Mouse (Mus musculus) limb, embryonic 12.5 days (tissue): Measurements from ENCODE around the gene Padi2. TPM values are rescaled to one million over a fixed set of nuclear protein-coding genes. Genes with fewer than 3 reads are reported as not detected.

ENCODE experiments used
- ATAC-seq: fragments of 200-750 bp; cut with Nextera tagmentation; 2 replicates; pipeline ENCODE4 v1.8.0; 2017; ENCODE audit warnings: low read depth, moderate TSS enrichment; ENCODE audit not compliant: insufficient number of reproducible peaks, insufficient read depth, low FRiP score, low TSS enrichment
- H3K27ac ChIP-seq: fragments of 300-500 bp; sonication (generic); 2 replicates; pipeline ENCODE4 v1.5.1; 2016; ENCODE audit warnings: mild to moderate bottlenecking, moderate library complexity
- H3K27me3 ChIP-seq: fragments of 300-500 bp; sonication (generic); 2 replicates; pipeline ENCODE4 v1.6.1; 2016; ENCODE audit warnings: mild to moderate bottlenecking, moderate library complexity
- H3K36me3 ChIP-seq: fragments of 300-500 bp; sonication (generic); 2 replicates; pipeline ENCODE4 v1.6.1; 2016; ENCODE audit warnings: mild to moderate bottlenecking, moderate library complexity
- H3K4me1 ChIP-seq: fragments of 300-500 bp; sonication (generic); replicated peaks from 2 replicates; pipeline ENCODE4 v1.6.1; 2016
- H3K4me2 ChIP-seq: fragments of 300-500 bp; sonication (generic); 2 replicates; pipeline ENCODE4 v1.6.1; 2016; ENCODE audit warnings: mild to moderate bottlenecking, moderate library complexity
- H3K4me3 ChIP-seq: fragments of 300-500 bp; sonication (generic); replicated peaks from 2 replicates; pipeline ENCODE4 v1.5.1; 2016; ENCODE audit warnings: mild to moderate bottlenecking
- H3K9ac ChIP-seq: fragments of 300-500 bp; sonication (generic); replicated peaks from 2 replicates; pipeline ENCODE4 v1.6.1; 2016; ENCODE audit warnings: mild to moderate bottlenecking, moderate library complexity
- H3K9me3 ChIP-seq: fragments of 300-500 bp; sonication (generic); 2 replicates; pipeline ENCODE4 v1.6.1; 2016; ENCODE audit warnings: mild to moderate bottlenecking, moderate library complexity
- WGBS: fragments of 180-500 bp; shearing (Covaris S2); methylation state at CpG from one replicate; pipeline ENCODE4 v1.1.7; 2016; 5-methylcytosine and 5-hydroxymethylcytosine counted together
- polyA plus RNA-seq: library from polyadenylated mRNA; unstranded; fragments of >200 nt; fragmentation: Nextera tagmentation; extraction: Ambion mirVana; gene quantifications from 2 replicates; pipeline ENCODE4 v1.2.1, GENCODE M21; 2016

The Padi2 gene
- 1.2 and 1.3 TPM in 2 replicates for polyA plus RNA-seq

DNA sequence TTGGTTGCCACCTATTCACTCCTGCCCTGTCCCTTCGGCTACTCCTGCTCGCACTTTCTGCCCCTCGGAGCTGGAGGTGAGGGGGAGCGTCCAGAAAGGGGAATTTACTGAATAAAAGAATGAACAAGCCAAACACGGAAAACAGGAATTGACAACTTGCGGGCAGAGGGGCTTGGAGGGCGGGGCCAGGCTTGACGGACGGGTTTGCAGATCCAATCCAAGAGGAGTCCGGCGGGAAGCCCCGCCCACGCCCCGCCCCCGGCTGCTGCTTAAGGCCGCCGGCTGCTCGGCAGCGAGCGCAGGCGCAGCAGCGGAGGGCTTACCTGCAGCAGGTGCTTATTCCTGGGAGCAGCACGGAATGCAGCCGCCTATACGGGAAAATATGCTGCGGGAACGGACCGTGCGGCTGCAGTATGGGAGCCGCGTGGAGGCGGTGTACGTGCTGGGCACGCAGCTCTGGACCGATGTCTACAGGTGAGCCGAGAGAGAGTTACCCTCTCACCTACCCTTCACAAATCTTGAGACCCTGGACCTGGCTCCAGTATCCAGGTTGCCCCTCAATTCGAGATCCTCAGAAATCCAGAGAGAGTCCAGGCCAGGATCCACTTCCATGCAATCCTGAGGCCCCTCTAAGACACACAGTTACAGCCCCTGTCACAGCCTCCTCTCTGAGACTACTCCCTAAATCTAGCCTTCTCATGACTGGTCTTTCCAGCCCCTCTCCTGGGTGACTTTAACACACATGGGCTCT is at the start of gene Padi2:
Gene Padi2, plus strand, starts transcription at position 269 of the 751 bp plus-strand sequence.
- peak within 1 kb of the TSS; percentile 30 for H3K4me3 ChIP-seq
- peaks cover 74% of the 10 kb centered on the region for H3K27me3 ChIP-seq
- H3K36me3 ChIP-seq = no peaks in the 10 kb centered on the region
- no peak within 1 kb of the TSS for H3K9ac ChIP-seq
- WGBS = 3% methylated on average over 37 of the region's 37 CpGs
- H3K4me1 ChIP-seq = peaks cover 25% of the 10 kb centered on the region
- H3K4me2 ChIP-seq = peak within 1 kb of the TSS; percentile 60
- no peak within 1 kb of the TSS for H3K27ac ChIP-seq
- no peaks in the 10 kb centered on the region for H3K9me3 ChIP-seq
- ATAC-seq = peak; percentile 11; the same call in 1 of the 2 replicates

DNA sequence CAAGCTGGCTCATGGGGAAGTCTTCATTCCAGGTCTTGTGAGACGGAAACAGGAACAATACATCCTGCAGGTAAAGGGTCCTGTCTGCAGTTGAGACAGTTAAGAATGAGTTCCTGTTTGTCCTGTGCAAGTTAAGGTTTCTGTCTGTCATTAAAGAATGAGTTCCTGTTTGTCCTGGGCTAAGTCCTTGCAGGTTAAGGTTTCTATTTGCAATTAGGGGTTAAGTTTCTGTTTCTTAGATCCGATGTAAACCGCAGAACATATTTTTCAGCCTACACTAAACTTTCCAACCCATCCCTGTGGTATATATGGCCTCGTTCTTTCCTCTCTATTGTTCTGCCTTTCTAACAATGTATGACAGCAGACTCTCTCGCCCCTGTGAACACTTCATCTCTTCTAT is 49.1 kb upstream of the Padi2 start:
- no peaks in the 10 kb centered on the region; the same call in 1 of the 2 replicates for H3K4me1 ChIP-seq
- no peaks in the 10 kb centered on the region for H3K9me3 ChIP-seq
- H3K9ac ChIP-seq = no peak overlapping the region
- H3K27me3 ChIP-seq = peaks cover 12% of the 10 kb centered on the region
- WGBS = 84% methylated on average over 5 of the region's 5 CpGs
- no peak overlapping the region for H3K27ac ChIP-seq
- no peak for ATAC-seq
- no peak overlapping the region for H3K4me3 ChIP-seq
- H3K36me3 ChIP-seq = no peaks in the 10 kb centered on the region
- no peak overlapping the region for H3K4me2 ChIP-seq

DNA sequence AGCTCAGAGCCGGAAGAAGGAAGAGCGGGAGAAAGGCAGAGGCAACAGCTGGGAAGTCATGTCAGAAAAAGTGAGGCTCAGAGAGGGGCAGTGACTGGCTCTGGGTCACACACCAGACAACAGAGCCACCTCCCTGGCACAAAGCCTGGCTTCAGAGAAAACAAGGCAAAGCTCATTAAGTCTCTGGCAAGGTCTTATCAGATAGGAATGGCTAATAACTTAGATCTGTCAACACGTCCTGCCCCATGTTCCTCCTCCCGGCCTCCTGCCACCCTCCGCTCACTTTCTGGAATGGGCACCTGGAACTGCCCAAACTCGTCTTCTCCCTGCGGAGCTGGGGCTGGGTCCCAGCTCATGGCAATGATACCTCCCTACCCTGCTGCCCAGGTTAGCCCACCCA is 48.3 kb upstream of the Padi2 start:
- no peak for ATAC-seq
- Histone ChIP-seq H3K27ac (no peak overlapping the region), H3K36me3 (no peaks in the 10 kb centered on the region), H3K27me3 (peaks cover 12% of the 10 kb centered on the region), H3K4me2 (no peak overlapping the region), H3K9ac (no peak overlapping the region), H3K4me3 (no peak overlapping the region), H3K4me1 (no peaks in the 10 kb centered on the region; the same call in 1 of the 2 replicates), H3K9me3 (no peaks in the 10 kb centered on the region)
- 80% methylated on average over 7 of the region's 7 CpGs for WGBS

- Histone ChIP-seq H3K9ac (no peak overlapping the region), H3K27ac (no peak overlapping the region), H3K4me1 (no peaks in the 10 kb centered on the region), H3K4me2 (no peak overlapping the region), H3K36me3 (no peaks in the 10 kb centered on the region), H3K9me3 (no peaks in the 10 kb centered on the region; the same call in 1 of the 2 replicates), H3K27me3 (peaks cover 12% of the 10 kb centered on the region), H3K4me3 (no peak overlapping the region)
- no peak for ATAC-seq
- 85% methylated on average over 11 of the region's 11 CpGs for WGBS
These were observed 46.9 kb upstream of the Padi2 start for GRCm38 (mm10) chr4:140859291-140859690.

- ATAC-seq = no peak
- Histone ChIP-seq H3K9me3 (no peaks in the 10 kb centered on the region; the same call in 1 of the 2 replicates), H3K4me1 (no peaks in the 10 kb centered on the region), H3K27me3 (peaks cover 12% of the 10 kb centered on the region), H3K9ac (no peak overlapping the region), H3K27ac (no peak overlapping the region), H3K4me3 (no peak overlapping the region), H3K4me2 (no peak overlapping the region), H3K36me3 (no peaks in the 10 kb centered on the region)
- WGBS = 54% methylated on average over 7 of the region's 7 CpGs
These were observed 45.9 kb upstream of the Padi2 start for GRCm38 (mm10) chr4:140860125-140860766.

- Histone ChIP-seq H3K36me3 (no peaks in the 10 kb centered on the region), H3K9ac (no peak overlapping the region), H3K27ac (no peak overlapping the region), H3K27me3 (peaks cover 12% of the 10 kb centered on the region), H3K4me1 (no peaks in the 10 kb centered on the region), H3K9me3 (no peaks in the 10 kb centered on the region; the same call in 1 of the 2 replicates), H3K4me2 (no peak overlapping the region), H3K4me3 (no peak overlapping the region)
- 88% methylated on average over 7 of the region's 7 CpGs for WGBS
- ATAC-seq = no peak
These were observed 45.4 kb upstream of the Padi2 start for GRCm38 (mm10) chr4:140860767-140861147.

GRCm38 (mm10) chr4:140862036-140862650 is 44.0 kb upstream of the Padi2 start:
- no peak overlapping the region for H3K27ac ChIP-seq
- H3K27me3 ChIP-seq = peaks cover 12% of the 10 kb centered on the region
- no peaks in the 10 kb centered on the region; the same call in 1 of the 2 replicates for H3K9me3 ChIP-seq
- no peak for ATAC-seq
- no peak overlapping the region for H3K4me2 ChIP-seq
- H3K9ac ChIP-seq = no peak overlapping the region
- WGBS = 64% methylated on average over 11 of the region's 11 CpGs
- no peak overlapping the region for H3K4me3 ChIP-seq
- no peaks in the 10 kb centered on the region for H3K4me1 ChIP-seq
- no peaks in the 10 kb centered on the region for H3K36me3 ChIP-seq

- ATAC-seq = peak; percentile 46; the same call in 1 of the 2 replicates
- Histone ChIP-seq H3K4me3 (peak overlapping the region; percentile 1; the same call in 1 of the 2 replicates), H3K27ac (peak overlapping the region; percentile 53; the same call in 1 of the 2 replicates), H3K4me1 (peaks cover 20% of the 10 kb centered on the region), H3K36me3 (no peaks in the 10 kb centered on the region), H3K9ac (0 out of 2 replicates have a peak overlapping the region, but pooled peaks have one; percentile 23), H3K4me2 (peak overlapping the region; percentile 46), H3K9me3 (peaks cover 7% of the 10 kb centered on the region), H3K27me3 (no peaks in the 10 kb centered on the region; the same call in 1 of the 2 replicates)
- WGBS = 3% methylated on average over 14 of the region's 14 CpGs
These were observed 37.5 kb upstream of the Padi2 start for GRCm38 (mm10) chr4:140868484-140869190.

DNA sequence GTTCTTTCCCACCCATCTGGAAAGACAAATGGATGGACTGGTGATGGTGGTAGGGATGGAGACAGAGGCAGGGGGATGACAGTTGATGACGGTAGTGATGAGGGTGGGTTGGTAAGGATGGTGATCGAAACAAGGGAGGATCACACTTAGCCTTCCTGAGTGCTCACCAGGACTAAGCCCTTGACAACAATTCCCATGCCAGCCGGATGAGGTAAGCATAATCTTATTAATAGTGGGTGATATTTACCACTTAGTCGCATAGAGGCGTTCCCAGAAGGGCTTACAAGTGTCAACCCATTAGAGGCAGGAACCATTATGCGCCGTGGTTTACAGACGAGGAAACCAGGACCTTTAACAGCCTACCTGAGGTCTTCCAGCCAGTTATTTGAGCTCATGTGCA is 36.2 kb upstream of the Padi2 start:
- H3K4me3 ChIP-seq = no peak overlapping the region
- H3K4me1 ChIP-seq = peaks cover 20% of the 10 kb centered on the region
- H3K9ac ChIP-seq = no peak overlapping the region
- H3K27me3 ChIP-seq = no peaks in the 10 kb centered on the region; the same call in 1 of the 2 replicates
- no peak overlapping the region for H3K4me2 ChIP-seq
- 84% methylated on average over 8 of the region's 8 CpGs for WGBS
- peaks cover 10% of the 10 kb centered on the region for H3K9me3 ChIP-seq
- no peak overlapping the region for H3K27ac ChIP-seq
- ATAC-seq = no peak
- no peaks in the 10 kb centered on the region for H3K36me3 ChIP-seq

DNA sequence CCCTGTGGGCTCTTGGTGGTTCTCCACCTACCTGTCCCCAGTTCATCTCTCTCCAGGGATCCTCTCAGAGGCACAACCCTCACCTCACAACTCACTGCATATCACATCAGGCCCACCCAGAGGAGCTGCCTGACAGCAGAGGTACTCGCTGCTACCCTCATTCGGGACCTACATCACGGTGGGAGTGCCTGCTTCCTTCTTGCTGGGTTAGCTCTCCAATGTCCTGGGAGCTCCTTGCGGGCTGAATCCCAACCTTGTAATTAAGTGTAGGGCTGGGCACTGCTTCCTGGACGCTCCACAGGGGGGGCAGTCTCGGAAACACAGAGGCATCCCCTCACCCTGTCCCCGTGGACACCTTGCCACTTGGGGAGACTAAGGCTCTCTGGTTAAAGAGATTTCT is 35.3 kb upstream of the Padi2 start:
- WGBS = 74% methylated on average over 7 of the region's 7 CpGs
- H3K9ac ChIP-seq = no peak overlapping the region
- peaks cover 20% of the 10 kb centered on the region for H3K4me1 ChIP-seq
- H3K4me2 ChIP-seq = no peak overlapping the region
- no peak for ATAC-seq
- H3K27me3 ChIP-seq = no peaks in the 10 kb centered on the region; the same call in 1 of the 2 replicates
- peaks cover 10% of the 10 kb centered on the region for H3K9me3 ChIP-seq
- no peaks in the 10 kb centered on the region for H3K36me3 ChIP-seq
- H3K4me3 ChIP-seq = no peak overlapping the region
- no peak overlapping the region for H3K27ac ChIP-seq
